Mouse (Mus musculus) fat pad, adult 2 months (tissue): ENCODE data around the gene Chrna10.

Source experiments
- DNase-seq: peaks from one replicate; pipeline ENCODE4 v3.0.0-alpha.2; 2011; ENCODE audit warnings: low read depth, low spot score; ENCODE audit errors: extremely low read depth

Chrna10 gene

DNA sequence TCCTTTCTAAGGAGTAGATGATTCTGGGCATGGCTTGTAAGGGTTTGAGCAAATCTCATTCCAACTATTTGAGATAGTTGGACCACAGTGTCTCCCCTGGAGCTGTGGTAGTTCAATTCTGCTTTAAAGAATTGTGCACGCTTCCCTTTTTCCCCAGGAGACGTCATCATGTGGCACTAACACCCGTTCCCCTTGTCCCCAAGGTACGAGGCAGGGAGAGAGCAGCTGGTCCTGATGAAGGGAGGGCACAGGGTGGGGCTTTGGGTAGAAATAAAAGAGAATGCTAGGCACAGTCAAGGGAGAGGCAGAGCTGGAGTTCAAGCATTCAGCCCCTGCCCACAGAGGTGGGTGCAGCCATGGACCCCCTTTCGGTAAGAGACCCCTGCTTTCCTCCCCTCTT is 33.8 kb downstream of the Chrna10 start, which contains the start of gene Trpc2:
Gene Trpc2, plus strand, starts transcription at position 301 of the 400 bp plus-strand sequence.
- DNase-seq, result no peak

GRCm38 (mm10) chr7:102081784-102082183 is 34.8 kb downstream of the Chrna10 start:
- DNase-seq, result no peak

DNA sequence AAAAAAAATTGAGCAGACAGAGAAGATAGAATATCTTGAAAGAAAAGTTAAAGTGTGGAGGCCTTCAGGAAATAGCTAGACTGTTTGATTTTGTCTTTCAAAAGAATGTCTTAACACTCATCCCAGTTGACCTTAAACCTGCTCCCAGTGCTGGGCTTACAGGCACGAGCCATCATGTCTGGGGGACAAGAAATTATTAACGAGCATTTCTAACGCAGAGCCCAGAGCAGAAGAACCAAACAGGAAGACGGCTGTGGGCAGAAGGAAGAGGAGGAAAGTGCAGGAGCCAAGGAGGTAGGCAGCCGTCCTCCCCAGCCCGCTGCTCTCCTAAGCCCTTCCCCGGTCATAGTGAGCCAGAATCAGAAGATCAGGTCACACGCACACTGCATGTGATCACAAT is 36.3 kb downstream of the Chrna10 start:
- no peak for DNase-seq

- DNase-seq, result no peak
Measured at GRCm38 (mm10) chr7:102078517-102078916, 38.1 kb downstream of the Chrna10 start.

DNA sequence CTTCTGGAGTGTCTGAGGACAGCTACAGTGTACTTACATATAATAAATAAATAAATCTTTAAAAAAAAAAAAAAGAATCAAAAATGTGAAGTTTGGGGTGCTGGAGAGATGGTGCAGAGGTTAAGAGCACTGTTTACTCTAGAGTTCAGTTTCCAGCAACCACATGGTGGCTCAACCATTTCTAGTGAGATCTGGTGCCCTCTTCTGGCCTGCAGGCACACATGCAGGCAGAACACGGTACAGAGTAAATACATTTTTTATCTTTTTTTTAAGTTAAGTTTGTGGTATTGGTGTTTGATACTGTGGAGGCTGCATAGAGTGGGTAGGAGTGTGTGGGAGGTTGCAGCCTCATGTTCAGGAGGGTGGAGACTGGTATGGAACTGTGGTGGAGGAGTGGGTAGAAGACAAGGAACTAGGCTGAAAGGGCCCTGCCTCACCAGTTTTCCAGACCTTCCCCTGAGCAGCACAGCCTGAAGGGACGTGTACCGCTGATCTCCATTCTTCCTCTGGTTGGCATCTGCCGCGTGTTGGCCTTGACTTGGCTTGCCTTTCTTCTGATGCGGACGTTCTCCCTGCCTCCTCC is 39.8 kb downstream of the Chrna10 start:
- DNase-seq, result no peak

DNA sequence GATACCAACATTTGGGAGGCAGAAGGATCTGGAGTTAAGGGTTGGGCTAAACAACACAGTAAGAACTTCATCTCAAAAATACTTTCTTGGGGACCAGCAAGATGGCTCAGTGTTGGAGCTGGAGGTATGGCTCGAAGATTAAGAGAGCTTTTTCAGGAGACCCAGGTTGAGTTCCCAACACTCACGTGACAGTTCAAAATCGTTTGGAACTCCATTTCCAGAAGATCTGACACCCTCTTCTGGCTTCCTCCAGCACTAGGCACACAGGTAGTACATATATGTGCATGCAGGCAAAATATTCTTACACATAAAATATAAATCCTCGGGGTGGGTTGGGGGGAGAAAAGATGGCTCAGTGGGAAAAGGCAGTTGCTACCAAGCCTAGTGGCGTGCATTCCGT is 50.3 kb downstream of the Chrna10 start:
- DNase-seq, result no peak

GRCm38 (mm10) chr7:102065046-102065891 is 51.4 kb downstream of the Chrna10 start, which contains the start of the genes Rnf121, Xndc1 and Xntrpc:
Gene Rnf121, minus strand, starts transcription at chr7:102065469.
Gene Xndc1, plus strand, starts transcription at chr7:102065511.
Gene Xntrpc, plus strand, starts transcription at chr7:102065713.
- DNase-seq, result peak; percentile 64

- DNase-seq, result no peak
Measured at GRCm38 (mm10) chr7:102064655-102065045, 52.0 kb downstream of the Chrna10 start.

DNA sequence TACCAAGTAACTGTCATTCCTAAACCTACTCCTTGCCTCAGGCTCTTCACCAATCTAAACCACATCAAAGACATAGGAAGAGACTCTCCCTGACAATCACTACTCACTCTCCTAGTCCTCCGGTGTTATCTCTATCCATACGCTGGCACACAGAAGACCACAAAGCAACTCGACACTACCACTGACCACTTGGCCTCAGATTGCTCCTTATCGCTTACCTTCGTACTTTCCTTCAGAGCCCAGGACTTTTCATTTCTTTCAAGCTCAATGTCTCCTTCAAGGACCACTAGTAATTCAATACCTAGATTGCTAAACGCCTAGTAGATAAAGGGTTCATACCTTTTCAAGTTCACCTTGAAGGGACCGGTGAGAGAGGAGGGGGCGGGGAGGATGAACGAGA is 52.7 kb downstream of the Chrna10 start:
- no peak for DNase-seq

DNA sequence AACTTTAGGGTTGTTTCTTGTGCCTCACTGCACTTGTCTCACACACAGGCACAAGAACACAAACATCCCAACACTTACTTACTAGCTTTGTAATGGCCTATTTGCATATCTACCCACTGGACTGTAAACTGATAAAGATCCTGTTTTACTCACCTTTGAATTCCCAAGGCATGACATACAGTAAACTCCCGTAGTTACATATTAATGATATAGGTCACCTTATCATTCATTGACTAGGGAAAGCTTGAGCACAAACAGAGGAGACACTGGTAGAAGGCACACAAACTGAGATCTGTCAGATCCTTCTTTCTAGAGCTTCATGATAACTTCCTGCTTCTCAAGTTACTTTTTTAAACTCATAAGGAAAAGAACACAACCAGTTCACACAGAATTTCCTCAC is 54.4 kb downstream of the Chrna10 start:
- no peak for DNase-seq

- no peak for DNase-seq
Measured at GRCm38 (mm10) chr7:102061353-102061752, 55.3 kb downstream of the Chrna10 start.
